Mouse (Mus musculus): Measurements from ENCODE around the gene Esrrg. TPM values are rescaled to one million over a fixed set of nuclear protein-coding genes. Genes with fewer than 3 reads are reported as not detected.

Esrrg gene
- polyA plus RNA-seq, 1 experiment from 2014 or later = 5.0 TPM

DNA sequence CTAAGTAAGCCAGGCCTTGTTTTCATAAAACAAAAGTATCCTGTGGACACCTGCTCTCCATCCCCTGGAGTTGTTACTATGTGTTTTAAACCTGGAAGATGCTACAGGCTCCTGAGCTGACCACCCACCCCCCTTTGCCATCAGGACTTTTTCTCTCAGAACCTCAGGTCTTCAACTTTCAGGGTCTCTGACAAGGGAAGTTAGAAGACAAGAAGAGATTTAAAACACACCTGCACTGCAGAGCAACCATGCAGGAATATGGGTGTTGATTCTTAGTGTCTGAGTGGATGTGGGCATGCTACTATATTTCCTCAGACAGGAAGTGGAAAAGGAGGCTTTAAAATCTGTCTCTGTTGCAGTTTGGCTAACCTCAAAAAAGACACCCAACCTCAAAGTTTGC is 98.6 kb downstream of the Esrrg start:
- no peak overlapping the region for H3K9ac ChIP-seq (ENCODE audit: low read length)
- H3K27me3 ChIP-seq (ENCODE audit: control insufficient read depth, insufficient read depth, low read length) = no peaks in the 10 kb centered on the region
- H3K36me3 ChIP-seq (ENCODE audit: control insufficient read depth, insufficient read depth, low read length) = no peaks in the 10 kb centered on the region
- no peak for DNase-seq (ENCODE audit: low spot score)
- no peaks in the 10 kb centered on the region for H3K4me1 ChIP-seq (replicated peaks; ENCODE audit: control insufficient read depth, insufficient read depth, low read length)
- H3K27ac ChIP-seq (ENCODE audit: low read depth, low read length) = no peak overlapping the region
- H3K4me3 ChIP-seq (ENCODE audit: low read depth, low read length) = no peak overlapping the region
- H3K4me2 ChIP-seq (ENCODE audit: low read depth, low read length, severe bottlenecking) = no peak overlapping the region
- no peak for ATAC-seq (replicated peaks; ENCODE audit: low FRiP score)
- no peaks in the 10 kb centered on the region for H3K9me3 ChIP-seq (ENCODE audit: control insufficient read depth, low read length)

DNA sequence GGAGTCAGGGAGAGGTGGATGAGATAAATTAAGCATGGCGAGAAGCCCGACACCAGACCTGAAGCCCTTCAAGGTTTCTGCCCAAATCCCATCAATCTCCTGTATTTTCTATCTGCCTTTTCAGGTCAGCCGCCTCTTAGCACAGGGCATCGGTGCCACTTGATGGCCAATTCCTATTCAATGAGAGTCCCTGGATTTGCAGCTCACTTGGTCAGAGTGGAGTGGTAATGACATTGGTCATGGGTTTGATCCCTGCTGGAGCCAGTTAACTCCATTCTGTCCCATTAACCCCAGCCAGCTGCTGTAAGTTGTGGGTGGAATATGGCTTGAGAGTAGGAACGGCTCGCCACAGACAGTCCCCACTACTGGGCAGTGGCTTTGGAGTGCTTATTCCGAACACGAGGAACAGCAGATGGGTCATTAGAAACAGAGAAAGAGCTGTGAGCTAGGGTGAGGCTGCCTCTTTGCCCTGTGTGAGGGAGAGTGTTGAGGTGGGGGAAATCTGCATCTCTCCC is 101.9 kb downstream of the Esrrg start:
- DNase-seq (ENCODE audit: low spot score) = no peak
- WGBS = 83% methylated on average over 8 of the region's 8 CpGs
- no peak; the same call in 1 of the 2 replicates for ATAC-seq (replicated peaks; ENCODE audit: low FRiP score)
- Histone ChIP-seq H3K36me3 (ENCODE audit: control insufficient read depth, insufficient read depth, low read length) (no peaks in the 10 kb centered on the region), H3K27ac (ENCODE audit: low read depth, low read length) (no peak overlapping the region), H3K27me3 (ENCODE audit: control insufficient read depth, insufficient read depth, low read length) (no peaks in the 10 kb centered on the region), H3K4me2 (ENCODE audit: low read depth, low read length, severe bottlenecking) (no peak overlapping the region), H3K4me1 (replicated peaks; ENCODE audit: control insufficient read depth, insufficient read depth, low read length) (no peaks in the 10 kb centered on the region), H3K4me3 (ENCODE audit: low read depth, low read length) (no peak overlapping the region), H3K9me3 (ENCODE audit: control insufficient read depth, low read length) (no peaks in the 10 kb centered on the region), H3K9ac (ENCODE audit: low read length) (no peak overlapping the region)

DNA sequence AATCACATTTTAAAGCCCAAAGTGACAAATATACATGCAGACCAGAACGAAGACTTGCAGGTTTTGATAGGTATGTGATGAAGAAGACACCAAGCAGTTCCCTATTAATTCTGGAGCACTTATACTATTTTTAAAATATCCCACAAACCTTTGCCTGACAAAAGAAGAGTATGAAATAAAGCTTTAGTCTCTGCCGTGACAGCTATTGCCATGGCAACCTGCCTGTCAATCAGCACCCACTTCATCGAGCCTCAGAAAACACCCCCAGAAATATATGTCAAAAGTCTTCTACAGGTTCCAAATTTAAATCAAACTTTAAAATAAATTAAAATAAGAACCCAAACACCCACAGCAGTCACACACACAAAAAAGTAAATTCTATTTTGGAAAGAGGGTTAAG is 112.4 kb downstream of the Esrrg start:
- DNase-seq (ENCODE audit: low spot score) (no peak), ATAC-seq (replicated peaks; ENCODE audit: low FRiP score) (no peak)
- 69% methylated on average over 3 of the region's 3 CpGs for WGBS
- no peaks in the 10 kb centered on the region for H3K27me3 ChIP-seq (ENCODE audit: control insufficient read depth, insufficient read depth, low read length)
- H3K4me2 ChIP-seq (ENCODE audit: low read depth, low read length, severe bottlenecking) = no peak overlapping the region
- no peak overlapping the region for H3K4me3 ChIP-seq (ENCODE audit: low read depth, low read length)
- H3K36me3 ChIP-seq (ENCODE audit: control insufficient read depth, insufficient read depth, low read length) = no peaks in the 10 kb centered on the region
- 0 out of 2 replicates have a peak, but pooled peaks cover 2% of the 10 kb centered on the region for H3K4me1 ChIP-seq (replicated peaks; ENCODE audit: control insufficient read depth, insufficient read depth, low read length)
- no peaks in the 10 kb centered on the region for H3K9me3 ChIP-seq (ENCODE audit: control insufficient read depth, low read length)
- H3K9ac ChIP-seq (ENCODE audit: low read length) = no peak overlapping the region
- H3K27ac ChIP-seq (ENCODE audit: low read depth, low read length) = no peak overlapping the region

DNA sequence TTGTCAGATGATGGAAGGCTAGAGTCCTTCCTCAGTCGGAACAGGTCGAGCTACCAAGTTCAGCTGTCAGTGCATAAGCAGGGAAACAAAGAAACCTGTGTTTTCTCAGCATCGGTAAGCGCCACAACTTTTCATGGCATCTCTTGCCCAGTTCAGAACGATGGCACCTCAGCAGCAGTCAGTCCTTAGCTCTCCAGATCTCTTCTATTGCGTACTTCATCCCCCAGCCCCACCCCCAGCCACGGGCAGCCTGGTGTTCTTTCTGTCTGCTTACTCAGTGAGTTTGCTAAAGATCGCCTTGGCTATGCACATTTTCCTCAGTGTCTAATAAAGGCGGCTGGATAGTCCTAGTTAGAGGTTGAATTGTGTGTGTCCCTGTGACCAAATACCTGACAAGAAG is 113.4 kb downstream of the Esrrg start:
- H3K4me3 ChIP-seq (ENCODE audit: low read depth, low read length) = no peak overlapping the region
- no peak overlapping the region for H3K4me2 ChIP-seq (ENCODE audit: low read depth, low read length, severe bottlenecking)
- no peaks in the 10 kb centered on the region for H3K27me3 ChIP-seq (ENCODE audit: control insufficient read depth, insufficient read depth, low read length)
- 0 out of 2 replicates have a peak, but pooled peaks cover 2% of the 10 kb centered on the region for H3K4me1 ChIP-seq (replicated peaks; ENCODE audit: control insufficient read depth, insufficient read depth, low read length)
- H3K9me3 ChIP-seq (ENCODE audit: control insufficient read depth, low read length) = no peaks in the 10 kb centered on the region
- H3K9ac ChIP-seq (ENCODE audit: low read length) = no peak overlapping the region
- H3K36me3 ChIP-seq (ENCODE audit: control insufficient read depth, insufficient read depth, low read length) = no peaks in the 10 kb centered on the region
- H3K27ac ChIP-seq (ENCODE audit: low read depth, low read length) = no peak overlapping the region
- DNase-seq (ENCODE audit: low spot score) = no peak
- 58% methylated on average over 9 of the region's 9 CpGs for WGBS
- ATAC-seq (replicated peaks; ENCODE audit: low FRiP score) = no peak

DNA sequence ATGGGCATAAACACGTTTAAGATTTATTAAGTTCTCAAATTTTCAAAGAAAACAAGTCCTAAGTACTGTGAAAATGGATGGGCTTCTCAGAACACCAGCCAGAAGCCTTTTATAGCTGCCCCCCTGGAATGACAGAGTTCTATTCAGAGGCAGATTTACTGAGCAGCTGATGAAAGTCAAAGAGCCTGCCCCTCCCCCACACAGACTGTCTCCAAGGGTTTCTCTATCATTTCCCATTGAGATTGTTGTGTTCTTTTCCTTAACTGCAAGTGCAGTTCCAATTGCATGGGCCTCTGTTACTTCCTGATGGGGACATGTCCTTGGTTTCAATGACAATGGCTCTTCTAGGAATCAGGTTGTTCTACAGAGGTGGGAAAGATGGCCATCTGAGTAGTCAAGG is 116.1 kb downstream of the Esrrg start:
- Histone ChIP-seq H3K9me3 (ENCODE audit: control insufficient read depth, low read length) (no peaks in the 10 kb centered on the region), H3K27ac (ENCODE audit: low read depth, low read length) (no peak overlapping the region), H3K4me1 (replicated peaks; ENCODE audit: control insufficient read depth, insufficient read depth, low read length) (0 out of 2 replicates have a peak, but pooled peaks cover 2% of the 10 kb centered on the region), H3K4me2 (ENCODE audit: low read depth, low read length, severe bottlenecking) (no peak overlapping the region), H3K9ac (ENCODE audit: low read length) (no peak overlapping the region), H3K27me3 (ENCODE audit: control insufficient read depth, insufficient read depth, low read length) (no peaks in the 10 kb centered on the region), H3K4me3 (ENCODE audit: low read depth, low read length) (no peak overlapping the region), H3K36me3 (ENCODE audit: control insufficient read depth, insufficient read depth, low read length) (no peaks in the 10 kb centered on the region)
- ATAC-seq (replicated peaks; ENCODE audit: low FRiP score) = no peak
- WGBS = 34% methylated on average over 1 of the region's 1 CpGs
- DNase-seq (ENCODE audit: low spot score) = no peak

DNA sequence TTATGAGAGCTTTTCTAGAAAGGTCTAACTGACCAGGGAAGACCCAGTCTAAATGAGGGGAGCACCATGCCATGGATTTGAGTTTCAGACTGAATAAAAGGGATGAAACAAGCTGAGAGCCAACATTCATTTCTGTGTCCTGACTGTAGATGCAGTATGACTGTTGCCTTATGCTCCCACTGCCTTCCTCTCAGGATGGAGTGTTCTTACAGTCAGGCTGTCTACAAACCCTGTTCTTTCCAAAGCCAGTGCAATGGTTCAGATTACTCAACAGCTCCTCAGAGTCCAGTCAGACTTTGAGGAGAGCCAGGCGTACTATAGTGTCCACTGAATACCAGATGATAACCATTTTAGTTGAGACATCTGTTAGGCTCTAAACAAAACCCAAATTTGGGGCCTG is 116.8 kb downstream of the Esrrg start:
- Histone ChIP-seq H3K9ac (ENCODE audit: low read length) (no peak overlapping the region), H3K27me3 (ENCODE audit: control insufficient read depth, insufficient read depth, low read length) (no peaks in the 10 kb centered on the region), H3K36me3 (ENCODE audit: control insufficient read depth, insufficient read depth, low read length) (no peaks in the 10 kb centered on the region), H3K4me2 (ENCODE audit: low read depth, low read length, severe bottlenecking) (no peak overlapping the region), H3K27ac (ENCODE audit: low read depth, low read length) (no peak overlapping the region), H3K4me3 (ENCODE audit: low read depth, low read length) (no peak overlapping the region), H3K4me1 (replicated peaks; ENCODE audit: control insufficient read depth, insufficient read depth, low read length) (no peaks in the 10 kb centered on the region), H3K9me3 (ENCODE audit: control insufficient read depth, low read length) (no peaks in the 10 kb centered on the region)
- DNase-seq (ENCODE audit: low spot score) (no peak), ATAC-seq (replicated peaks; ENCODE audit: low FRiP score) (no peak)
- WGBS = 78% methylated on average over 1 of the region's 1 CpGs

DNA sequence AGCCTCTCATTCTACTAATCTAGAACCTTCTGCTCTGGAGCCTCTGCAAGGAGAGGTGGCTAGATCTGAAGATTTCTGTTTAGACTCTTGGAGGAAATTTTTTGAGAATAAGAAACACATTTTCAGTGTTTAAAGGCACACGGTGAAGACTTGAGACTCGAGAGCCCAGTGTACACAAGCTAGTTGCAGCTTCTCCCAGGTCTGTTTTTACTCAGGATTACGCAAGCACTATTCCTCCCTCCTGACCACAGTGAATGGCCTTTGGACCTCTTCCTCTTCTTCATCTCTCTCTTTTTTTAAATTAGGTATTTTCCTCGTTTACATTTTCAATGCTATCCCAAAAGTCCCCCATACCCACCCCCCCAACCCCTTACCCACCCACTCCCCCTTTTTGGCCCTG is 122.6 kb downstream of the Esrrg start:
- Histone ChIP-seq H3K9ac (ENCODE audit: low read length) (no peak overlapping the region), H3K27ac (ENCODE audit: low read depth, low read length) (no peak overlapping the region), H3K9me3 (ENCODE audit: control insufficient read depth, low read length) (no peaks in the 10 kb centered on the region), H3K4me3 (ENCODE audit: low read depth, low read length) (no peak overlapping the region), H3K4me1 (replicated peaks; ENCODE audit: control insufficient read depth, insufficient read depth, low read length) (no peaks in the 10 kb centered on the region), H3K4me2 (ENCODE audit: low read depth, low read length, severe bottlenecking) (no peak overlapping the region), H3K36me3 (ENCODE audit: control insufficient read depth, insufficient read depth, low read length) (no peaks in the 10 kb centered on the region), H3K27me3 (ENCODE audit: control insufficient read depth, insufficient read depth, low read length) (no peaks in the 10 kb centered on the region)
- WGBS = 88% methylated on average over 4 of the region's 4 CpGs
- ATAC-seq (replicated peaks; ENCODE audit: low FRiP score) (no peak), DNase-seq (ENCODE audit: low spot score) (no peak)

DNA sequence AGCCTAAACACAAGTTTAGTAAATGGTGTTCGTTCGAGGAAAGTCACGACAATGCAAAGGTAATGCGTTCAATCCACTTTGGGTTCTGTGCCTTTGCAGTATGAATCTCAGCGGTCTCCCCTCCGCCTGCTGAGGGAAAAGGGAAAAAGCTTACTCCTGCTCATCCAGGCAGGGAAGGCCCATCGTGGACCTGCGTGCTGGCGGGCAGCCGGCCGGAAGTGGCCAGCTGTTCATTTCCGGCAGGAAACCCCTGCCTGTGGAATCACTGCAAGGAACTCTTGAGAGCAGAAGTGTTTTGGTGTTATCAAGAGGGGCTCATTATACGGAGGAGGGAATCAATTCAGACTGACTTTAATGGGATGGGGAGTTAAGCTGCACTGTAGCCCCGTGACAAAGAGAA is 127.9 kb downstream of the Esrrg start:
- H3K4me2 ChIP-seq (ENCODE audit: low read depth, low read length, severe bottlenecking) = no peak overlapping the region
- no peaks in the 10 kb centered on the region for H3K27me3 ChIP-seq (ENCODE audit: control insufficient read depth, insufficient read depth, low read length)
- H3K36me3 ChIP-seq (ENCODE audit: control insufficient read depth, insufficient read depth, low read length) = no peaks in the 10 kb centered on the region
- WGBS = 59% methylated on average over 14 of the region's 14 CpGs
- no peak overlapping the region for H3K9ac ChIP-seq (ENCODE audit: low read length)
- ATAC-seq (replicated peaks; ENCODE audit: low FRiP score) = no peak
- H3K4me3 ChIP-seq (ENCODE audit: low read depth, low read length) = no peak overlapping the region
- DNase-seq (ENCODE audit: low spot score) = no peak
- no peak overlapping the region for H3K27ac ChIP-seq (ENCODE audit: low read depth, low read length)
- H3K4me1 ChIP-seq (replicated peaks; ENCODE audit: control insufficient read depth, insufficient read depth, low read length) = no peaks in the 10 kb centered on the region
- H3K9me3 ChIP-seq (ENCODE audit: control insufficient read depth, low read length) = no peaks in the 10 kb centered on the region

DNA sequence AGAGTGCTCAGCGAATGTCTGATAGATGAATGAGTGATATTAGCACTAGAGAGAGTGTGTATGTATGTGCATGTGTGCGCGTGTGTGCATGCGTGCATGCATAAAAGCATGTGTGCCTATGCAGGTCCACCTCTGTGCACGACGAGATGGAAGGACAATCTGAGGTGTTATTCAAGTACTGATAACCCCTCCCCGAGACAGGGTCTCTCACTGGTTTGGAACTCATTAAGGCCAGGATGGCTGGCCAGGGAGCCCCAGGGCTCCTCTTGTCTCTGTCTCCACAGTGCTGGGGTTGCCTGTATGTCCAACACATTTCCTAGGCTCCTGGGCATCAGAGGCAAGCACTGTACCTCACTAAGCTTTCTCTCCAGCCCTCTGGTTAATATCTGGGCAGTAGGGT is 128.7 kb downstream of the Esrrg start:
- no peaks in the 10 kb centered on the region for H3K36me3 ChIP-seq (ENCODE audit: control insufficient read depth, insufficient read depth, low read length)
- H3K27me3 ChIP-seq (ENCODE audit: control insufficient read depth, insufficient read depth, low read length) = no peaks in the 10 kb centered on the region
- WGBS = 95% methylated on average over 7 of the region's 7 CpGs
- H3K9ac ChIP-seq (ENCODE audit: low read length) = no peak overlapping the region
- no peaks in the 10 kb centered on the region for H3K4me1 ChIP-seq (replicated peaks; ENCODE audit: control insufficient read depth, insufficient read depth, low read length)
- no peak for DNase-seq (ENCODE audit: low spot score)
- H3K27ac ChIP-seq (ENCODE audit: low read depth, low read length) = no peak overlapping the region
- H3K9me3 ChIP-seq (ENCODE audit: control insufficient read depth, low read length) = no peaks in the 10 kb centered on the region
- ATAC-seq (replicated peaks; ENCODE audit: low FRiP score) = no peak
- H3K4me3 ChIP-seq (ENCODE audit: low read depth, low read length) = no peak overlapping the region
- H3K4me2 ChIP-seq (ENCODE audit: low read depth, low read length, severe bottlenecking) = no peak overlapping the region

All from forebrain, embryonic 11.5 days (tissue).